Mouse (Mus musculus): ENCODE results near the gene Hbq1a. TPM values are rescaled to one million over a fixed set of nuclear protein-coding genes. Genes with fewer than 3 reads are reported as not detected.
"Not testable (repeated sequence)": the region's sequence is repeated elsewhere in the genome, so short reads cannot be mapped to it uniquely, and the experiment has no call there.

The Hbq1a gene
- 1 to 10 TPM; 1.7 TPM for total RNA-seq (2021)
- long read RNA-seq, experiment 1, partial matches to known transcripts, result 0 of 1 reads
- long read RNA-seq, experiment 1, other reads (novel, unspliced or antisense), result 0 of 1 reads
- long read RNA-seq, experiment 2, partial matches to known transcripts, result 0 of 1 reads
- long read RNA-seq, experiment 2, other reads (novel, unspliced or antisense), result 0 of 1 reads

DNA sequence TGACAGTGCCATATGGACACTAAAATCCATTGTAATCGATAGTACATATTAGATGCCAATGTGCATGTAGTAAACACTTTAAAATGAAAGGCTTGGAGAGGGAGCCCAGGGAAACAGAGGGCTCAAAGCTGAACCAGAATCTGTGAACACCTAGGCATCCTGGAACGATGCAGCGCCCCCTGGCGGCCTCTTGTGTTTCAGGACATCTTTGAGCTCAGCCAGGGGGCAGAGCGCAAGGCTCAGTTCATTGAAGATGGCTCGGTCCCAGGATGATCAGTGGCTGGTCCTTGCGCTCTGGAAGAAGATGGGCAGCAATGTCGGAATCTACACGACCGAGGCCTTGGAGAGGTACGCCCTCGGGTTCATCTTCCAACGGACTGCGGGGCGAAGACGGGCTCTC is at the start of gene Hbq1a:
Gene Hbq1a (plus strand): TSS at position 205 of the 400 bp plus-strand sequence.
- DNase-seq (ENCODE audit: extremely low spot score in 1 of 2, low spot score in 2 of 2), result peak; percentile 57 to 63
- TF ChIP-seq CTCF (IDR thresholded peaks at IDR 0.05), result peak; percentile 80
- H3K4me3 ChIP-seq, result 0 out of 2 replicates have a peak within 1 kb of the TSS, but pooled peaks have one; percentile 11
- intact Hi-C loops (cut with DNase I), result loop anchor here (5.0 kb wide), 1 partner anchor 118 kb away; no protein-coding TSS in a partner anchor
- H3K27ac ChIP-seq, result not testable (repeated sequence)

DNA sequence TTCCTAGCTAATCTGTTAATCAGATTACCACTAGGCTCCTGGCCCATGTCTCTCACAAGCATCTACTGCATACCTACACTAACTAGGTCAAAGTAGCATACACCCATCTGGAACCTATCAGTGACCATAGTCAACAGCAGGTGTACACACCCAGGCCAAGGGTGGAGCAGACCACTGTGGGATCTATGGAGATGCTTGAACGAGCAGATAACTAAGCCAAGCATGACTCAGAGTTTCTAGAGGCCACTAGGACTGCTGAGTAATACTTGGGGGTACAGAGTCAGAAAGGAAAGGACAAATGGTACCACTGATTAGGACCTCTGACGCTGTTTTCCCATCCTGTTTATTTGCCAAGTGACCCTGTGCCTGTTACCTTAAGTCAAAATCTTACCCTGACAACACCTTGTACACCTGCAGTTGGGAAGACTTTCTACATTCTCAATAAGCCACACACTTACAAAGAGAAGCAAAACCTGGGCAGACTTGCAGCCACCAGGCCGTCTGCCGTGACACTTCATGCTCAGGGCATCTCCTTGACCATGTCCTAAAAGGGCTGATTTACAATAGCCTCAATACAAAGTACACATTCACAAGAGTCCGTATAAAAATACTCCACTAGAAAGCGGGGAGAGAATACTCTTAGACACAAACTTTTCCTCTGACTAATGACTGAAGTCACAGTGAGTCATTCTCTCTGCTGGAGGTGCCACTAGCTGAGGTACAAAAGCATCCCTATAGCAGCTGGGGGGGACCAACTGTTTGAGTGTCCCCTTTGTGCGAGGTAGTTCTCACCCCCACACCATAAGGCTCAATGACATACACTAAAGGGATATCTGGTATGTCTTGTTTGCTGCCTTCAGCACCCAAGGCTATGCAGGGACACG is 48.7 kb upstream of the Hbq1a start:
- no peak for TF ChIP-seq CTCF (IDR thresholded peaks at IDR 0.05)
- intact Hi-C loops (cut with DNase I), result no loop called here
- Histone ChIP-seq H3K4me3 (no peak overlapping the region), H3K27ac (no peak overlapping the region)
- no peak for DNase-seq (ENCODE audit: extremely low spot score in 1 of 2, low spot score in 2 of 2)

DNA sequence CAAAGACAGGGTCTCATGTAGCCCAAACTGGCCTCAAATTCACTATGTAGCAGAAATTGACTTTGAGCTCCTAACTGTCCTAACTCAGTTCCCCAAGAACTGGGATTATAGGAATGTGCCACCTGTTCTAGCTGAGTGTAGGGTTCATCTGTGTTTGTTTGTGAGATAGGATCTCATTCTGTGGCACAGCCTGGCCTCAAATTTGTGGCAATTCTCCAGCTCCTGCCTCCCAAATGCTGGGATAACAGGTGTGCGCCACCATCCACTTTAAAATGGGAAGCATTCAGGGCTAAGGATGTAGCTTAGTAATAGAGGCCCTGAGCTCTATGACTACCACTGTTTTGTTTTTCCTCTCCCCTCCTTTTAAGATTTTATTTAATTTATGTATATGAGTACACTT is 46.7 kb upstream of the Hbq1a start:
- no peak overlapping the region for H3K4me3 ChIP-seq
- no peak overlapping the region for H3K27ac ChIP-seq
- no peak for DNase-seq (ENCODE audit: extremely low spot score in 1 of 2, low spot score in 2 of 2)
- no peak for TF ChIP-seq CTCF (IDR thresholded peaks at IDR 0.05)
- intact Hi-C loops (cut with DNase I), result no loop called here

DNA sequence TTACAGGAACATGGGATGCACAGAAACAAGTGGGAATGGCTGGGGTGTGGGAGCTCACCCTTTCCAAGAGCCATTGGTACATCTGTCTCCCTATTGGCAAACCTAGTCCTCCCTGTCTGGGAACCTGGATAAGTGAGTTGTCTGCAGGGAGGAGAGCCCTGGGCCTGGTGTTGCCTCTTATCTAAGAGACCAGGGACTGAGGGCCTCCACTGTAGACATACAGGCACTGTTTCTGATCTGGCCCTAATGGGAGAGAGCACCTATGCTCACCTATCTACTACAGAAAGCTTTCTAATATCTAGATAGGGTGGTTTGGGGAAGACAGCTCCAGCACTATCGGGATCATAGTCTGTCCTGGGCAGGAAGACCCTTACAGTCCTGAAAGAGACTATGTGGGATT is 43.7 kb upstream of the Hbq1a start:
- intact Hi-C loops (cut with DNase I), result no loop called here
- no peak for TF ChIP-seq CTCF (IDR thresholded peaks at IDR 0.05)
- no peak for DNase-seq (ENCODE audit: extremely low spot score in 1 of 2, low spot score in 2 of 2)
- H3K27ac ChIP-seq, result no peak overlapping the region
- H3K4me3 ChIP-seq, result no peak overlapping the region

DNA sequence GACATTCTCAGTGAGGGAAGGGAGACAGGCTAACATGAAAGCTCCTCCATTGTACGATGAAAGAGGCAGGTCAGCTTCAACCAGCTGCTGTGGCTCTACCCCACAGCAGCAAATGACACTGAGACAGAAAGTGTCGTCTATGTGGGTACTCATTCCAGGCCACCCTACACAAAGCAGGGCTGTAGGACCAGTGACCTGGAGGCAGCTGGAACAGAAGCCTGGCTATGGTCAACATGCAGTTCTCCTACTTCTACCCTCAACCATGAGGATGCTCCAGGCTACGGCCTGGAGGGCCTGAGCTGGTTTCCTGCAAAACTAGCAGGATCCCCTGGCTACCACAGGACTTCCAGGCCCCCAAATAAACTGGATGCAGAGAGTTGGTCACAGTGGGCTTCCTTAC is 43.3 kb upstream of the Hbq1a start:
- TF ChIP-seq CTCF (IDR thresholded peaks at IDR 0.05), result no peak
- no peak overlapping the region for H3K27ac ChIP-seq
- intact Hi-C loops (cut with DNase I), result no loop called here

DNA sequence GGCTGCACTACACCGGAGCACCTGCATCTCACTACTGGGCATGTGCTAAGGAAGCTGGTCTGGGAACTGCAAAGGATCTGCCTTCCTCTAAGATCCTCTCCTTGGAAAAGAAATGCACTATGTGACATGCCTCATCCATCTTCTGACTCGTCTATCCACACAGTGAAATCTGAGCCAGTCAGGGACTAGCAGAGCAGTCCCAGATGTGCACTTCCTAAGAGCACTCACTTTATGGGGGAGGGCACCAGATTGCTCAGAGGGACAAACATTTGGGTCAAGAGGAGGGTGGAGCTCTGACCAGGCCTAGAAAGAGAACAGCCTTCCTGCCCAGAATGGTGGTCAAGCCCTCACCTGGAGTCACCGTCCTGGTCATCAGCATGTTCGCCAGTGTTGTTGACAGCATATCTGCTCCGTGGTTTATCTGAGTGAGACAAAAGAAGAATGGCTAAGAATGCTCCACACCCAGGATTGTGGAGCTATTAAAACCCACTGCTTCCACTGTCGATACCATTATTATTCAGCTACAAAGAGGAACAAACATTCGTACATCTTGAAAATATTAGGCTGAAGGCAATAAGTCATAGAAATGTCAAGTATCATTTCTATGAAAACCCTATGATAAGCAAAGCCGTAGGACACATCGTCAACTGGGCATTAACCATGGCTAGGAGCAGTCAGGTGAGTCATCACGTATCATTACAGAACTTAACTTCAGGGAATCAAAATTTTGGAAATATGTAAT is 37.0 kb upstream of the Hbq1a start:
- Histone ChIP-seq H3K27ac (no peak overlapping the region), H3K4me3 (no peak overlapping the region)
- no peak for TF ChIP-seq CTCF (IDR thresholded peaks at IDR 0.05)
- DNase-seq (ENCODE audit: extremely low spot score in 1 of 2, low spot score in 2 of 2), result no peak
- intact Hi-C loops (cut with DNase I), result no loop called here

More for the DNA sequence above, 43.3 kb upstream of the Hbq1a start:
- no peak for DNase-seq (ENCODE audit: extremely low spot score in 1 of 2, low spot score in 2 of 2)
- no peak overlapping the region for H3K4me3 ChIP-seq

DNA sequence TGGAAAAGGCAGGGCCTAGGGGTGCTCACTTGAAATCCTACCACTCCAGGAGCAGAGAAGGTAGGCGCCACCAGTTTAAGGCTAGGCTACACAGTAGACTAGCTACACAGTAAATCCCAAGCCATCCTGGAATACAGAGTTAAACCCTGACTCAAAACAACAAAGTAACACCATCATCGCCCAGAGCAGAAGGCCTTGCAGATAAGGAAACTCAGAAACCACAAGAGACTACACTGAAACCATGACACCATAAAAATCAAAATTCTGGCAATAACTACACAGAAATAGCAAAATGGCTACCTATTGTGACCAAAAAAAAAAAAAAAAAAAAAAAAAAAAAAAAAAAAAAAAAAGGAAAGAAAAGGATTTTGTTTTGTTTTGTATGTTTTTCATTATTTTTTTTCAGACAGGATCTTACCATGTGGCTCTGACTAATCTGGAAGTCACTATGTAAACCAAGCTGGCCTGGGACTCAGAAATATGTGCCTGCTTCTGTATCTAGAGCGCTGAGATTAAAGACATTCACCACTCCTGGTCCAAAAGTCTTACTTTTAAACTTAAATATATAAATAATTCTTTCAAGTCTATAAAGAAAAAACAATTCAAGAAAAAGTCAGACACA is 34.6 kb upstream of the Hbq1a start:
- H3K4me3 ChIP-seq, result no peak overlapping the region
- intact Hi-C loops (cut with DNase I), result no loop called here
- no peak for TF ChIP-seq CTCF (IDR thresholded peaks at IDR 0.05)

DNA sequence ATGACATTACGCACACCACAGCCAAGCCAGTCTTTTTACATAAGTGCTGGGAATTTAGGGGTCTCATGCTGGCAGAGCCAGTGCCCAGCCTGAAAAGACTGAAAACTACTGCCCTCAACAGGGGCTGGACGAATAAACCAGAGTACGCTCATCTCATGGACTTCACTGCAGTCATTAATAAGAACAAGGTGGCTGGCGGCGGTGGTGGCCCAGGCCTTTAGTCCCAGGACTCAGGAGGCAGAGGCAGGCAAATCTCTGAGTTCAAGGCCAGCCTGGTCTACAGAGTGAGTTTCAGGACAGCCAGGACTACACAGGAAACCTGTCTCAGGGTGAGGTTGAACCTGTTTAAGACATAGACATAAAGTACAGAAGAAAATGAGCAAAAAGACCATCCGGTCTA is 33.7 kb upstream of the Hbq1a start:
- TF ChIP-seq CTCF (IDR thresholded peaks at IDR 0.05), result no peak
- Histone ChIP-seq H3K4me3 (no peak overlapping the region), H3K27ac (no peak overlapping the region)
- intact Hi-C loops (cut with DNase I), result no loop called here
- DNase-seq (ENCODE audit: extremely low spot score in 1 of 2, low spot score in 2 of 2), result no peak

More for the DNA sequence above, 34.6 kb upstream of the Hbq1a start:
- no peak for DNase-seq (ENCODE audit: extremely low spot score in 1 of 2, low spot score in 2 of 2)
- no peak overlapping the region for H3K27ac ChIP-seq

DNA sequence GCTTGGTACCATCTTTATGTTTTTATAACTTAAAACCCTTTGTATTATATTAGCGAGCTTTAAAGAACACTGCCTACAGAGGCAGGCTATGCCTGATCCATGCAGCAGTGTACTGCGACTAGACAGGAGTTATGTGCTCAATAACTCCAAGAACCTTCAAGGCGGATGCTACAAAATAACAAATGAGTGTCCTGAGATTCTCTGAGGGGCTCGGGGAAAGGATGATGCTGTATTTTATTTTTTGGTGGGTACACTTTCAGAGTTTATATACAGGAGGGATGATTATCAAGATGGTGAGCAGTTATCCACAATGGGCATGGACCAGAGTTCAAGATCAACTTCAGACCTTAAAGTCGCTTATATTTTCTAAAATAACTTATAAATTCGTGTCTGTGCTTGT is 33.1 kb upstream of the Hbq1a start:
- DNase-seq (ENCODE audit: extremely low spot score in 1 of 2, low spot score in 2 of 2), result no peak
- peak overlapping the region; percentile 87 for H3K4me3 ChIP-seq
- no peak for TF ChIP-seq CTCF (IDR thresholded peaks at IDR 0.05)
- peak overlapping the region; percentile 97 for H3K27ac ChIP-seq
- intact Hi-C loops (cut with DNase I), result no loop called here

DNA sequence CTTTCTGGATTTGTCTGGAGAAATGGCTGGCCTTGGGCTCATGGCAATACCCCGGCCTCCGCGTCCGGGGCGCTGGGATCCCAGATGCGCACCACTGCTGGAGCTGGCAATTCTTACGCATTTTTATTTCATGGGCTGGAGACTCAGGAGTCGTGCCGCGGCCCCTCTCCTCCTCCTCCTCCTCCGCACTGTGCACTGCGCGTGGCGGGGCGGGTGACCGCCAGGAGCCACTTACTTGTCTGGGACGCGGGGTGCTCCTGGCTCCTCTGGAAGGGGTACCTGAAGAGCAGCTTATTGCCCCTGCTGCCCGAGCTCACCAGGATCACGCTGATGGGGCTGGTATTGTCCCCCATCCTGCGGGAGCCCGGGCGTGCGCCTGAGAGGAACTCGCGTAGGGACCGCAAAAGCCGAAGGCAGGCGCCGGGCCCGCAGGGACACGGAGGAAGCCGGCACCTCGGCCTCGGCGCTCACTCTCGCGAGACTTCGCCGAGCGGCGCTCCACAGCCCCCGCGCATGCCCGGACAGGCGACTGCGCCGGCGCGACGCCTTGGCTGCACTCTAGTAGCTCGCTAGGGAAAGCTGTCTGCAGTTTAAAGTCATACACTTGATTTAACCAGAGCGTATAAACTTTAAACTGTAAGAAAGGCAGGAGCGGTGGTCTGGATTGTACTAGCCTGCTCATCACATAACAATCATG is 32.5 kb upstream of the Hbq1a start, which contains the start of gene Nprl3:
Gene Nprl3 (minus strand): TSS at position 520 of the 697 bp plus-strand sequence.
- H3K27ac ChIP-seq, result peak within 1 kb of the TSS; percentile 97
- intact Hi-C loops (cut with DNase I), result no loop called here
- no peak; the same call in 1 of the 2 replicates for TF ChIP-seq CTCF (IDR thresholded peaks at IDR 0.05)
- peak within 1 kb of the TSS; percentile 87 for H3K4me3 ChIP-seq
- peak; percentile 96 for DNase-seq (ENCODE audit: extremely low spot score in 1 of 2, low spot score in 2 of 2)

DNA sequence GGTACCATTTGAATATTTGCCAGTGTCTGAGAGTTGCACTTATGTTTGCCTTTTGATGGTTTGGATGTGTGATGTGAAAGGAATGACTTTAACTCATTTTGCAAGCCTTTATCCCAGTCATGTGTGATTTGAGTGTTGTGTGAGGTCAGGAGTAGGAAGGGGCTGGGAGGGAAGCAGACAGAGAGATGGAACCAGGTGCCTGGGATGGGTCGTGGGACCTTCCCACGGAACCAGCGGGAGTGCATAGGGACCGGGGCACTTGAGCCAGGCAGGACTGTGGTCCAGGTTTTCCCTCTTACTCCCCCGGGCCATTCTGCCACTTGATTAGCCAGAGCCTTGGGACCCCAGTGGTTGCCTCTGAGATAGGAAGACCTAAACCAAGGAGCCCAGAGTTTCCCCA is 31.9 kb upstream of the Hbq1a start:
- H3K27ac ChIP-seq, result peak overlapping the region; percentile 97
- no peak for DNase-seq (ENCODE audit: extremely low spot score in 1 of 2, low spot score in 2 of 2)
- intact Hi-C loops (cut with DNase I), result no loop called here
- TF ChIP-seq CTCF (IDR thresholded peaks at IDR 0.05), result no peak
- peak overlapping the region; percentile 87 for H3K4me3 ChIP-seq

Data from left cerebral cortex, adult 2 months (tissue).